Mouse (Mus musculus): ENCODE results near the gene Gm13090.

Gm13090 gene

DNA sequence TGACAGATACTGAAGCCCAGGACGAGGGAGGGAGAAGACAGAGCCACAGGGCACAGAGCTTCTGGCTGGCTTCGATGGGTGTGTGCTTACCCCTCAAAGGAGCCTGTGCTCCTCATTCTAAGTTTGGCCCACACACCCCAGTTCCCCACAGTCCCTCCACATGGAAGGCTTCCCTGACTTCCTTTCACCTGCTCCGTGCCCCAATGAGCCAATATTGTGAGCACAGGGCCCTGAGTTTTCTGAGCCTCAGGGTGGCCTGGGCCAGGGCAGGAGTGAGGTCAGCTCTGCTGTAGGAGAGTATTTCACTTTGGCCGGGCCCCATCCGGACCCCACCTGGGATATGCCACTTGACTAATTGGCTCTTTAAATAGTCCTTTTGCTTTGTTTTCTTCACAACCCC lies 48.3 kb downstream of the Gm13090 start:
- no peak for DNase-seq (ENCODE audit: low spot score in 2 of 2)

DNA sequence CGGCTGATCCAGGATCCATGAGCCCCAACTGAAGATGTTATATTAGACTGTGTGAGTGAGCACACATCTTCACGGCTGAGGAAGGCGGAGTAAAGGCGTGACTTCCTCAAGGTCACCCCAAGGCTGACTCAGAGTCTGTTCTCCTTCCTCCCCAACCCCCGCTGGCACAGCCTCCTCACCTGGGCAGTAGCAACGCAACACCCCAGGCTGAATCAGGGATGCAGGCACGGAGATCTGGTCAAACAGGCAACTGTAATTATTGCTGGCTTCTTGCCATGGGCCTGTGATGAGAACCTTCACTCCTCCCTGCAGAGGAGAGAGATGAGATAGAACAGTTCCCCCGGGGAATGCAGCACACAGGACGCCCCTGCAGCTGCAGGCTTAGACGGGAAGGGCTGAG lies 48.8 kb downstream of the Gm13090 start:
- no peak for DNase-seq (ENCODE audit: low spot score in 2 of 2)

DNA sequence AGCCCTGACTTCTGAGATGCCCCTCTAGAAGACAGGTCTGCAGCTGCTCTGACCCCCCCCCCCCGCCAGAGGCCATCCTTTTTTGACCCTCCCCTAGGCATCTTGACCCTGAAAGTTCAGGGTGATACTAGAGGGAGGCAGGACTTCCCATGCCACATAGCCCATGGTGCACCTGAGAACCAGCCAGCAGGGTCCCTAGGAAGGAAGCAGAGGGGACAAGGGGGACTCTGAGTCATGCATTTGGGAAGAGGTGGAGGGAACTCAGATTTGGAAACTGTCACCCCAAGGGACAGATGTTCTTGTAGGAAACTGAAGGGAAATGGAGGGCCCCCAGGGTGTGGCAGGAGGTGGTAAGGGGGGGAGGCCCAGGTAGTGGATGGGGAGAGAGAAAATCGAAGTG lies 49.2 kb downstream of the Gm13090 start:
- DNase-seq (ENCODE audit: low spot score in 2 of 2), result no peak

DNA sequence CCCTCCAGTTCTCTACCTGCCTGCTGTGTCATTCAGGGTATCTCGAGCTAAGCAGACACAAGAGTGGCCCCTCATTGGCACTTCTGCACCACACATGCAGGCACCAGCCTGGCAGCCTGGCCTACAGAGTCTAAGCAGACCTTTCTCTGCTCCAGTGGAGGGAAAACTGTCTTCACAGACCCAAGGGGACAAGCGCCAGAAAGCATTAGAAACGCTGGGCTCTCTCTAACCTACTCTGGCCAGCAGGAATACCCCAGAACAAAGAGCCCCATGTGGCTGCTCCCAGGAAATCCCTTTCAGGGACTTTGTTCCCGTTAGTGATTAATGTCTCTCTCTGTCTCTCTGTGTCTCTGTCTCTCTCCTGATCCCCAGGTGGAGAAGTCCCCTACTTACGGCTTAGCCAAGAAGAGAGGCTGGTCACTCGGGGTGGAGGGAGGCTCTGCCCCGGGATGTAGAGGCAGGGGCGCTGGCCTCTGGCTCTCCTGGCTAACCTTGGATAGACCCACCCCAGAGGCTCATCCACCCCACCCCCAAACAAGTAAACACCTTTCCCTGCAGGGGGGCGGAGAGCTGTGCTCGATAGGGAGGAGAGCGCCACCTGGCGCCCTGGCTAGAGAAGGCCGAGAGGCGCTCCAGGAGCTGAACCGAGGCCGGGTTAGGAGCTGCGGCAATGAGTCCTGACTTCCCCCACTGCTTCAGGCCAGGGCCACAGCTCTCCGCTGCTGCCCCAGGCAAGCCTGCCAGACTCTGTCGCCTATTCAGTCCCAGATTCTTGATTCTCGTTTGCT lies 49.9 kb downstream of the Gm13090 start:
- peak in 1 of 2 experiments; percentile 33 for DNase-seq (ENCODE audit: low spot score in 2 of 2)

DNA sequence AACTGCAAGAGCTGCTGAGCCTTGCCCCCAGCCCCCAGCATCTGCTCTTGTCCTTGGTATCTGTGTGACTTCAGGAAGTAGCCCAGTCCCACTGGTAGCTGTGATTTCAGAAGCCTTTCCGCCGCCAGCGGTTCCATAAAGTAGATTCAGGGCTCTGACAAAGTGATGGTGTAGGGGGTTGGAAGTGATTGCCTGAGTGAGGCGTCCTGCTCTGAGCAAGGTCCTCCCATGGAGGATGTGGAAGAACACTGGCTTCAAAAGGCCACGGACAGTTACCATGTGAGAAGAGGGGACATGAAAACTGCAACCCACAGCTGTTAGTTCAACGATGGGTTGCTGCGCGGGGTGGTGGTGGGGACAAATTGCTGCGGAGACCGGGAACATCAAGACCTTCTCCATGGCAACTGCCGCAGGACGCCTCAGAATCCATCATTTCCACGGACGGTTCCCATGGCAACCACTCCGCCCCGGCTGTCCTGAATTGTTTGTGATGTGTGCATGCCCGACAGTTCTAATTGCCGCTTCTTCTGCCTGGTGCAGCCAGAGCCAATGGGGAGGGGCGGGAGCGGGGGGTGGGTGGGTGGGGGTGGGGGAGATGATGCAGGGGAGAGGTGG lies 51.1 kb downstream of the Gm13090 start:
- no peak for DNase-seq (ENCODE audit: low spot score in 2 of 2)
